Mouse (Mus musculus): ENCODE measurements at regions not wholly inside any gene's neighbourhood (a gene's known extent, or its start where the extent isn't known, plus 50 kb on each side); places are given as distances from the start of the nearest gene placed in this dataset.
A peak's percentile ranks its signal among the peaks of the same experiment; 100 is the strongest.
"Not testable (repeated sequence)": the region's sequence is repeated elsewhere in the genome, so short reads cannot be mapped to it uniquely, and the experiment has no call there.

GRCm38 (mm10) chr7:29639591-29639990 is 87.2 kb downstream of the Catsperg2 start:
- DNase-seq, result not testable (repeated sequence)

GRCm38 (mm10) chr7:29602356-29602755 is 83.9 kb upstream of the Sipa1l3 start:
- no peak for DNase-seq

- DNase-seq, result no peak
Observed at GRCm38 (mm10) chr7:29601337-29601736, 82.9 kb upstream of the Sipa1l3 start.

- peak; percentile 80 to 85 for DNase-seq
Observed at GRCm38 (mm10) chr7:29597291-29597690, 78.8 kb upstream of the Sipa1l3 start.

- no peak for DNase-seq
Observed at GRCm38 (mm10) chr7:29578128-29578527, 59.7 kb upstream of the Sipa1l3 start.

- no peak for DNase-seq
Observed at GRCm38 (mm10) chr7:29575606-29576005, 57.2 kb upstream of the Sipa1l3 start.

All from cerebellum, postnatal 10 days (tissue).